Mouse (Mus musculus) kidney, postnatal 4 days (tissue): ENCODE data around the gene Prrg4.
A peak's percentile ranks its signal among the peaks of the same experiment; 100 is the strongest.
"Not testable (repeated sequence)": the region's sequence is repeated elsewhere in the genome, so short reads cannot be mapped to it uniquely, and the experiment has no call there.

Experiments
- DNase-seq, 2 experiments: peaks; one replicate each; pipeline ENCODE4 v3.0.0; 2021; ENCODE audit warnings: mixed read lengths in 2 of 2

Gene Prrg4

DNA sequence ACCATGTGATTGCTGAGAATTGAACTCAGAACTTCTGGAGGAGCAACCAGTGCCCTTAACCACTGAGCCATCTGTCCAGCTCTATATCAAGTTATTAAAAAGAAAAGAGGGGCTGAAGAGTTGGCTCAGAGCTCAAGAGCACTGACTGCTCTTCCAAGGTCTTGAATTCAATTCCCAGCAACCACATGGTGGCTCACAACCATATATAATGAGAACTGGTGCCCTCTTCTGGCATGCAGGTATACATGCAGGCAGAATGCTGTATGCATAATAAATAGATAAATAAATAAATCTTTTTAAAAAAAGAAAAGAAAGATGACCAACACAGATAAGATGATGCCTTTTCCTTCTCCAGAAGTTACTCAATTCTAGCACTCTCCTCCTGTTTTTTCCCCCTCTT lies 8.7 kb downstream of the Prrg4 start:
- no peak for DNase-seq

DNA sequence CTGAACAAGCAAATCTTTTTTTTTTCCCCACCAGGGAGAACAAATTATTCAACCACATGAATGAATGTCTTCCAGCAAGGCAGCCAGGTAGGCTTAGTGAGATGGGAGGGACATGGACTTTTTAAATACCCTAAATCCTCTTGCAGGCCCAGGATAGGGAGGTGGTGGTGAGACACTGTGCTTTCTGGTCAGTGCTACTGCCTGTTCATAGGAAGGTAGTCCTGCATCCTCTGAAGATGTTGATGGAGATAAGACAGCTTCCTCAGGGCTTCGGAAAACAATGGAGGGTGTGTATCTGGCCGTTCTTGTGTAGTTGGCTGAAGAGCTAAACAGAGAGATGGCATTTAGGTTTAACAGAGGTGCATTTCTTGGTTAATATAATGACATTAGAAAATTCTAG lies 17.2 kb downstream of the Prrg4 start:
- DNase-seq, result no peak

DNA sequence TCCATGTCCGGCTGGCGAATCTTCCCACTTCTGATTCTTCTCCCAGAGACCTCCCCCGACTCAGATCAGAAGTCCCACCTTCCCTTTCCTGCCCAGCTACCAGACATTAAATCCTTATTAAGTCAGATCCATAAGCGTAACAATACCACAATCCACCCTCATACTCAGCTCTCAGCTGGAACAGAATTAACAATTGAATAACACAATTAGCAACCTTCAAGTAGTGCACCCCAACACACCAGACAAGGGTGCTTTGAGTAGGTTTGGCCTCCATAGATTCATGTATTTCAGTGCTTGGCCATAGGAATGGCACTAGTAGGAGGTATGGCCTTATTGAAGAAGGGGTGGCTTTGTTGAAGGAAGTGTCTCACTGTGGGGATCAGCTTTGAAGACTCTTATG lies 23.5 kb downstream of the Prrg4 start:
- DNase-seq, result no peak

DNA sequence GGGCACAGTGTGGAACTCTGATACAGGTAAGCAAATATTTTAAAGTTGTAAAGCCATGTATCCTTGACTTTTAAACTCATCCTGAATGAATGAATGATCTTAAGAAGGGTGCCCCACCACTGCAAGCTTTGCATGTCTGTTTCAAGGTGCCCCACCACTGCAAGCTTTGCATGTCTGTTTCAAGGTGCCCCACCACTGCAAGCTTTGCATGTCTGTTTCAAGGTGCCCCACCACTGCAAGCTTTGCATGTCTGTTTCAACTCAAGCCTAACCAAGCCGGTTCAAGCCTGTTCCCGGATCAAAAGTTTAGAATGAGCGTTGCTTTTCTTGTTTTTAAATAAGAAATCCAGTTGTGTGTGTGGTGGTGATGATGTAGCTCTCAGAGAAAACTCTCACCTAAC lies 30.9 kb downstream of the Prrg4 start:
- DNase-seq, result not testable (repeated sequence)

DNA sequence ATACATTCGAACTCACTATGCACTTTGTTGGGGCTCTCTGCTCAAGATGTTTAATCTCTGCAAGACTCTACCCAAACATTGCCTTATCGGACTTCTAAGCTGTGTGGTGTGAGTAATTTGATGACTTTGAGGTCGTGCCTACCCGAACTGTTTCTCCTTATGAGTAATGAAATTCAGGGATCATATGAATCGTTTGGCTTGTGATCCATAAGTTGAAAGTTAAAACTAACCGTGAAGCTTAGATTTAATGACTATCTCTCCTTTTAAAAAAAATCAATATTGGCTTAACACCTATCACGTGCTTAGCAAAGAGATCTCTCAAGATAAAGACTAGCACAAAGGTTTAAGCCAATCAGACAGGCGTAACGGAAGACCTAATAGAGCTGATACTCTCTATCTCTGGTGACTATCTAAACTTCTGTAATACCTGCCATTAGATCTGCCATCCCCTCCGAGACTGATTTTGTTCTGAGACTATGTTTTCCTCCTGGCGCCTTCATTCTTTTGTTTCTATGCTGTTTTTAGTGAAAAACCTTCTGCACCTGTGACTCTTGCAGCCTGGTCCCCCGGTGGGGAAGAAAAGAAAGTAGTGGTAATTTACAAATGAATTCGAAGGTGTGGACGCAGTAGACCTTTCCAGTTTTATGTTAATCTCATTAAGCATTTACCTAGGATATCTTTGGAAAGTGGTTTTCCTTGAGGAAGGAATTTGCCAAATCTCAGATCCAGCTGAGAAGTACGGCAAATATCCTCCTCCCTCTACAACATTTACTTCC lies 31.9 kb downstream of the Prrg4 start:
- no peak for DNase-seq

DNA sequence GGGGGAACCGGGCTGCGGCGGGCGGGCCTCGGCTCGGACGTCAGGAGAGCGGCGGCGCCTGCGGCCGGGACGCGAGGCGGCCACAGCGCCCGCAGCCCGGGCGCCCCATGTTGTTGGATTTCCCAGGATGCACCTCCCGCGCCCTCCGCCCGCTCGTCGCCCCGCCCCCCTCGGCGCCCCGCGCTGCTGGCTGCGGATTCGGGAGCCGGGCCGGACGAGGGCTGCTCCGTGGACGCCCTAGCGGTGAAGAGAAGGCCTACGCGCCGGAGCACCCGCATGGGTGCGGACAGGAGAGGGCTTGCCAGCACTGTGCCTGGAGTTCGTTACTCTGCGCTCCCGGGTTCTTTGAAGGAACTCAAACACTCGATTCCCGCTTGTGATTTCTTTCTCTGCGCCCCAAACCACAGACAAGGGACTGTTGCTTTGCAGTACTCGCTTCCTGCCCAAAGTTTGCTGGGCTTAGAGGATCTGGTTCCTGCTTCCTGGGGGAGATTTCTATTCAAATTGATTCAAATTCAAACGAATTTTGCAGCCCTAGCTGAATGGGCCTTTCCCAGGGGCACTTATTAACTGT lies 32.7 kb downstream of the Prrg4 start:
- peak; percentile 94 to 96 for DNase-seq

DNA sequence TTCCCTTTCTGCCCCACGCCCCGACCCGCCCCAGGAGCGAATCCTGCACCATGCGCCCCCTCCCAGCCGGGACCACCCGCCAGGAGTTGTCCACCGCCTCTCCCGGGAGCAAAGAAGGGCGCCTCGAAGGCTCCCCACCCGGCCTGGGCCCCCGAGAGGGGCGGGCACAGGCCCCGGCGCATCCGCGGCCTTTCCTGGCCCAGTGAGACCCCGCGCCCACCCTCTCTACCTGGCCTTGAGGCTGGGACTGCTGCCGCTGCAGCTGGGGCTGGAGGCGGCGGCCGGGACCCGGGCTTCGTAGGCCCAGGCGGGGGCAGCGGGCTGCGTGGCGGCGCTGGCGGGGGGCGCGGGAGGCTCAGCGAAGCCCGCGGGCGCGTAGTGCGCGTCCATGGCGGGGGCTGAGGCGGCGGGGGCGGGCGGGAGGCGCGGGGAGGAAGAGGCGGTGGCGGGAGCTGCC lies 33.3 kb downstream of the Prrg4 start, which contains the start of gene Qser1:
Gene Qser1, minus strand, starts transcription at position 390 of the 457 bp plus-strand sequence.
- DNase-seq, result no peak

DNA sequence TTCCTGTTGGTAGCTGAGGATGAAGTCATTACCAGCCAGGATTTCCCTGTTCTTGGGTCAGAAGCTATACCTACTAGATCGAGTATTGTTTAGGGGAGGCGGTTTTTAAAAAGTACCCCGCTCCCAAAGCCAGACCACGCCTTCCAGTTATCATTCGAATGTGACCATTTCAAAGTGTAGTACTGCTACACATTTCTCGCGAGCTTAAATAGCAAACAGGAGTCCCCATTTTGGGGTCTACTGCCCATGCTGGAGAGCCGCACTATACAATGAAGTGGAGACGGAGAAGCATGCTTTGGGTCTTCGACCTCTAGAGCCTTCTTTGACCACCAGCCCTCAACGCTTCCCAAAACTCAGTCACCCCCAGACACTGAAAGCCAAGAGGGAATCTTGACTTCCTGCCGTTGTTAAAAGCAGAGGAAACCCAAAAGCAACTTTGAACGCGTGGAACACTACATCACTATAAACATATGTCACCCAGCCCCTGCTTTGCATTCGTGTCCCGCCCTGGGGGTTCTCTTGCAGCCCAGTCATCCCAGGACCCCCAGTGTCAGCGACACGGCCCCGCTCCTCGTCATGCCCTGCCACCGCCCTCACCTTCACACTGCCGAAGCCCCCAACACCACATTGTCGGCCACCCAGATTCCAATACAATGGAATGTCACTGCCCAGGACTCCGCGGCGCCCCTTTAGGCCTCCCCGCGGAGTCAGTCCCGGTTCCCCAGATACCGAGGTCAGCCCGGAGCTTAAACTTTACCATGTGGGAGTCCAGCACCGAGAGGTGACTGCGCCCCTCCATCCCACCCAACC lies 33.9 kb downstream of the Prrg4 start:
- DNase-seq, result peak in 1 of 2 experiments; percentile 68

DNA sequence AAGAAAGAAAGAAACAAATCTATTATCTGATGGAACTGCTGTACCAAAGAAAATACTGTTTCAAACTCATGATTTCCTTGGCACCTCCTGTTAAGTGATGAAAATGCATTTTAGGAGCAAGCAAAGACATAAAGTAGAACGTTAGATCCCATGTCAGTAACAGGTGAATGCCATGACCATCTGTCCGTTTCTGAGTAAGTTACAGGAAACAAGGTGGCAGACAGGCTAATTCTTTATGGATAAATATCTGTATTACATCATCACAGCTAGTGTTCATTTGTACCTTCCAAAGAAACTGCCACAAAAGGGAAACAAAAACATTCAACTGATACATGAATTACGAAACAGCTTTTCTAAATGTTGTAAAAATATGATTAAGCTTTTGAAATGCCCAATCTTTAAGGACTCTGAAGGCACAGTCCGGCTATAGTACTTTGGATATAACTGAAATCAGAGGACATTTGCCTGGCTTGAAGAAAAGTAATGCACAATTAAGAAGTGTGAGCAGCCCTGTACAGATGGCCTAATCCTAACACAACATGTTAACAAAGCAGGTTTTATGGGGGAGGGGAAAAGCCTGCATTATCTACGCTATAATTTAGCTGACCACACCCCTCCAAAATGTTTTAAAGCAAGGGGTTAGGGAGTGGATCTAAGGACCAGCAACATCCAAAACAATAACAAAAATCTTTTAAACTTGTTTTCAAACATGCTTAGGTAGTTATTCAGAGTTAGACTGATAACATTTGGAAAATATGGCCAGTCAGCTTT lies 35.3 kb downstream of the Prrg4 start:
- DNase-seq, result no peak

DNA sequence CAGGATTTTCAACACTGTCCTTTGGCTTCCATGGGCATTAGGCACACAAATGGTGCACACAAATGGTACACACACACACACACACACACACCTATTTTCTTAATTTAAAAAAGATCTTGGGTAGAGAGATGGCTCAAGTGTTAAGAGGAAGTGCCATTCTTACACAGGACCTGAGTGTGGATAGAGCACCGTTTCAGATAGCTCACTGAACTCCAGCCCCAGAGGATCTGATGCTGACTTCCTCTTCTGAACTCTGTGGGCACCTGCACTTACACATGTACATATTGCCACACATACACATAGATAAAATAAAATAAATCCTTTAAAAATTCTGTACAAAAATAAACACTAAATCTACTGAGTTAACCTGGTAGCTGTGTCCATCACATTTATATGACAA lies 44.2 kb downstream of the Prrg4 start:
- no peak for DNase-seq
